Mouse (Mus musculus) ovary, postnatal 10 days (tissue): ENCODE measurements around the gene Pla2g15.
"Not testable (repeated sequence)": the region's sequence is repeated elsewhere in the genome, so short reads cannot be mapped to it uniquely, and the experiment has no call there.

Experiments used
- DNase-seq: peaks from one replicate; pipeline ENCODE4 v3.0.0; 2022; ENCODE audit warnings: low spot score

The Pla2g15 gene

DNA sequence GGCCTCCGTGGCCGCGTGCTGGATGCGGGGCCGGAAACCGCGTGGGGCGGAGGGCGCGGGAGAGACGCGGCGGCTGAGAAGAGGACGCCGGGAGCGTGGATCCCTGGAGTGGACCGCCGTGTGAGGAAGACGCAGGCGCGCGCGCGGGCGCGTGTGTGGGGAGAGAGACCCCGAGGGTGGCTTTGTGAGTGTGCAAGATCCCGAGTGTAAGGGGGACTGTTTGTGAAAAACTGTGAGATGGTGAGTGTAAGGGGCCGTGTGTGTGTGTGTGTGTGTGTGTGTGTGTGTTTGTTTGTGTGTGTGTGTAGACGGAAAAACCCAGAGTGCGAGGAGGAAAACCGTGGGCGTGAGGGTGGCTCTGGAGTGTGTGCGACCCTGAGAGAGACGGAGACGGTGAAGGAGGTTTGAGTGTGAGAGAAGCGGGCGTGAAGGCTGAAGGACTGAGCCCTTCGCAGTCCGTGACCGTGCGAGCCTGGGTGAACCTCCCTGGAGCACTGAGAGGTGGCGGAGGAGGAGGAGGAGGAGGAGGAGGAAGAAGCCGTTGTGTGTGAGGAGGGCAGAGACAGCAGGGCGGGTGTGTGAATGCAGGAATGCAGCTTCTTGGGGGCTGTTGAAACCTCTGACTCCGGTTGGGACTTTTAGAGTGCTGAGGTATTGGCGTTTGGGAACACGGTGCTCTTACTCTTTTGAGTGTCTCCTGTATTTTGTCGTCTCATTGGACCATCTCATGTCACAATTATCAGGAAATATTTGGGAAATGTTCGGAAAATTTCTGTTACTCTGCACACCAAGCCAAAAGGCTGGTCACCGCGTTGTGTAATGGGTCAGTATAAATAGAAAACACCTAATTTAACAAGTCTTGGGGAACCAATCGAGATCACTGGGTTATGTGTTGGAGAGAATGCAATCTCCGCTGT is 19.1 kb downstream of the Pla2g15 start:
- no peak for DNase-seq

DNA sequence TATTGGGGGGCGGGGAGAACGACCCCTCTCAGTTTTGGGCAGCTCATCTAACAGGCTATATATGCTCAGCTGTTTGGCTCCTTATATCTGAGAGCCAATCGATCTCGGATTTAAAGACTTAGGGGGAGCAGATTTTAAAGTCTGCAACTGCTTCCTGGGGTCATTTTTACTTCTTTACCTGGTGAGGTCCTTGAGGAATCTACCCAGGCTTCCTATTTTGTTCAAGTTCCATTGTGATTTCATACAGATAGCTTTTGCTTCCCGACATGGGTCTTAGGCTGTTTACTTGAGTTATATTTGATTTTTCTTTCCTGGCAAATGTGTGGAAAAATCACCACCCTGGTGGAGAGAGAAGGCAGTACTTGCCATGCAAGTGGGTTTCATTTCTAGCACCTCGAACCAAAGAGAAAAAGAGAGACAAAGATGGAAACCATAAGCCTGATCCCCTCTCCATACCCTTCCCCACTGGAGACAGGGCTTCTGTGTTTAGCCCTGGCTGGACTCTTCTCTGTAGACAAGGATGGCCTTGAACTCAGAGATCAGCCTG is 19.8 kb downstream of the Pla2g15 start:
- no peak for DNase-seq

DNA sequence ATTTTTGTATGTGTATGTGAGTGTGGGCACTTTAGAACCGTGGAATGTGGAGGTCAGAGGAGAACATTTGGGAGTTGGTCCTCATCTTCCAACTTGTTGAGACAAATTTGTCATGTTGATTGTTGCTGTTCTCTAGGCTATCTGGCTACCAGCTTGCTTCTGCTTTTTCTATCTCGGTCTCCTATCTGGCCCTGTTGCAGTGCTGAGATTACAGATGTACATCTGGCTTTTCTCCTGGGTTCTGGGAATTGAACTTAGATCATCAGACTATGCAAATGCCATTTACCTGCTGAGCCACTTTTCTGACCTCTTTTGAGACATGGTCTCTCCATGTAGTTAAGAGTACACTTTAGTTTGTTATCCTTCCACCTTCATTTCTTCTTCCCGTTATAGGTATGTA is 23.4 kb downstream of the Pla2g15 start:
- no peak for DNase-seq

DNA sequence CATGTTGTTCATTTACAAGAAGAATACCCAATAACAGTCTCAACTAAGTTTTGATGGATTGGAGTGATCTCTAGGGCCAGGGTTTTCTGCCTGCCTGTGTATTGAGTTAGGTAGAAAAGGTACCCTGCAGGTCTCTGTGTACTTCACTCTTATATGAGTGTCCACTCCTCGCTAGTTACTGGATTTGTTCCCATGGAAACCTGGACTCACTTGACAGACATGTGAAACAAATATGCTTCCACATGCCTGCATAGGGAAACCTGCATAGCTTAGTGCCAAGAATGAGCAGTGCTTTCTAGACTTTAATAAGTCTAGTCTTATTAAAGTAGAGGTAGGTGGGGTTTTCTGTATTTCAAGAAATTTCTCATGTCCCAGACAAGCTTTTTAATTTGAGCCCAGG is 26.7 kb downstream of the Pla2g15 start:
- DNase-seq = no peak

DNA sequence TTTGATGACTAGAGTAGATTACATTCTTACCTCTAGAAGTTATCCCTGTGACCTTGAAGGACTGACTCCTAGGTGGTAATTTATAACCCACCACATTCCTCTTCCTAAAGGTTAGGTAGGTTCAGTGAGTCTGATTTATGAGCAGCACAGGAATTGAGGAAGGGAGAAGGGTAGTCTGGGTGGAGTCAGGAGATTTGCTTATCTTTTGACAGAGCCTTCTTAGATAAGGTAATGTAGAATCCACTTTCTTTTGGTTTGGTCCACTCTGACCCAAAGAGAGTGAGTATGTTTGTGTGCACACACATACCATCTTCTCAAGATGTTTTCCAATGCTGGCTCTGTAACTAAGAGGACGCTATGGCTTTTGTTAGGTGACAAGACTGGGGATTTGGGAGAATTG is 27.4 kb downstream of the Pla2g15 start:
- no peak for DNase-seq

DNA sequence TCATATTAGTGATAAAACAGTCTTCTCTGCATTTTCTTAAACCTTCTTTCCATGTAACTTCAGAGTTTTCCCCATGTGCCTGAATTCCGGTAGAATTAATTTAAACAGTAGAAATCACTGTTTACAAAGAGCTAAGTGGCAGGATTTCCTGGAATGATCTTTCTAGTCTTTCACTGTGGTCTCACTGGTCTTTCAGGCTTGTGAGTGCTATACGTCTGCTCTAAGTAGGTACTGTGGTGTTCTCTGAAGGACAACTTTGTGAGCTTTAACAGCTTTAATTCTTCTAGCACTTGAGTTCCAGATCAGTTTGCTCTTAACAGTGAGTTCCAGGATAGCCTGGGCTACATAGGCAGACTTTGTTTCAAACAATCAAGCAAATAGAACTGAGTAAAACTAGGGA is 28.2 kb downstream of the Pla2g15 start:
- no peak for DNase-seq

DNA sequence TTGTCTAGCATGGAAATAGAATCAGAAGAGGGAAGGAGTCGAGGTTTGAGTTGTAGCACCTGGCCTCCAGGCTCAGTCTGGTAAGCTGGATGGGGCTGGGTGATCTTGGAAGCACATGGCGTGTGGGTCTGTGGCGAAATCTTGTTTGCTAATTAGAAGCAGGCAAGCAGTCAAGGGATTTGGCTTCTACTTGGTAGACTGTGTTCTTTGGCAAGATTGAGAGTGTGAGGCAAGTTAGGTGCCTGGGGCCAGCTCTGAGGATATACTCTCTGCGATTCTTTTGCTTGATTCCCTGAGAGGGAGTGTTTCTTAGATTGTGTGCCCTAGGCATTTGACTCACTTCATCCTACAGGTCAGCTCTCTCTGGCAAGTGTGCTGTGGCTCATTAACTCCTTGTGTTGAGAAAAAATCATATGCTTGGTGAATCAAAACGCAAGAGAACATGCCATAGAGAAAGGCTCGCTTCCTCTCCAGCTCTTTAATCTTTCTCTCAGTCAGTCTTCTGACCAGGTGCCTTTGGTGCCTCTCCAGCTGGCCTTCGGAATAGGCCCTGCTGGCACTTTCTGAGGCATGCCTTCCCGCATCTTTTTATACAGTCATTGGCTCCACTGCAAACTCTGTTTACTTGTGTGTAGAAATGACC is 35.5 kb downstream of the Pla2g15 start:
- DNase-seq = no peak

DNA sequence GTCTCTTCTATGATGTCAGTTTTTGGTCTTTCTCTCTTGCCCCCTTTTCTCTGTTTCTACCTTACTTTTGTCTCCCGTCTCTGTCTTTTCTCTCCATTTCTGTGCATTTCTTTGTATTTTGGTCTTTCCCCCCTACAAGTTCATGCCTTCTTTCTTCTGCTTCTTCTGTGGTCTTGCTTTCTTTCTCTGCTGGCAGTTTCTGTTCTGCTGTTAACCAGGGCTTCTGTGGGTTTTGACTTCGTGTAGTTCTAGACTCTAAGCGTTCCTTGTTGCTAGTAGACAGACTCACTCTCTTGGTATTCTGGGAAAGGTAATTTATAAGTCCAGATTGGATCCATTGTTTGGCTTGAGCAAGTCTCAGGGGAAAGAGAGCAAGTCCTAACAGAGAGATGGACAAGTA is 36.2 kb downstream of the Pla2g15 start:
- no peak for DNase-seq

DNA sequence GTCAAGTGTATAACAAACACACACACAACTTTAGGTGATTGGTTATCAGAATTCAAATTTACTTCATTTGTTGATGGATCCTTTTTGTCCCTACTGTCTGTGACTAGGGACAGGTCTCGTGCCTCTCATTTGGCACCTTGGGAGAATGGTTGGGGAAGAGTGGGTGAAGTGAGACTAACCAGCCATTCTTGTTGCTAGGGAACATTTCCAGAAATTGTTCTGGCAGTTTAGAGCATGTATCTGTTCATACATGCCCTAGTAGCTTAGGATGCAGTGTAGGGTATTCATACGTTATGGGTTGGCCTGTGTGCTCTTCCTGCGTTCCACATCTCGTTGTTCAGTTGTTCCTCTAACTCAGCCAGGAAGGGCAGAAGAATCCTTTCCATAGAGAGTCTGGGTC is 39.0 kb downstream of the Pla2g15 start:
- DNase-seq = no peak

DNA sequence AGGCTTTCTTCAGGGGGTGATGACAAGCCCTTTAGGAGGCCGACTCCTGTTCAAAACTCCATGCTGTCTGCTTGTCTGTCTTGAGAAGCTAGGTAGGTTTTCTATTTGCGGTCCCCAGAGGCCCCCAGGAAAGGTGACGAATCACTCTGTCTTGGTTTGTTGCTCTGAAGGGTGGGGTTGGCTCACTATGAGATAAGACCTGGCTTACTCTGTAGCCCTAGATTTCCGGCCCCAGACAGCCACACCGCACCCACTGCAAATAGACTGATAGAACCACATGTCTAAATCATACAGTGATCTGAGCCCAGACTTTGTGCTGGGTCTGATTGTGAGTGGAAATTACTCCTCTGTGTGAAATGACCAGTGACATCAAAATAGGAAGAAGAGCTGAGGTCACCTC is 41.4 kb downstream of the Pla2g15 start:
- DNase-seq = no peak

DNA sequence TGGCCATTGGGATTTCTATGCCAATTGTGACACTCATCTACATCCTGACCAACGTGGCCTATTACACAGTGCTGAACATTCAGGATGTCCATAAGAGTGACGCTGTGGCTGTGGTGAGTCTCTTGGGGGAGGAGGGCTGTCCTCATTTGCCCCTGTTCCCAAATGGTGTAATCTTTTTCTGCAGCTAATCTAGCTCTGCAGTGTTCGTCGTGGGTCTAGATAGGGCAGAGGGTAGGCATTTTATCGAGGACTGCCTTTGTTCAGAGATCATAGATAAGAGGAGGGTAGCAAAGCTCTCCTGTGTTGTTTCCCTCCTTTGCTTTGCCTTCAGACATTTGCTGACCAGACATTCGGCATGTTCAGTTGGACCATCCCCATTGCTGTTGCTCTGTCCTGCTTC is 43.0 kb downstream of the Pla2g15 start:
- DNase-seq = no peak

DNA sequence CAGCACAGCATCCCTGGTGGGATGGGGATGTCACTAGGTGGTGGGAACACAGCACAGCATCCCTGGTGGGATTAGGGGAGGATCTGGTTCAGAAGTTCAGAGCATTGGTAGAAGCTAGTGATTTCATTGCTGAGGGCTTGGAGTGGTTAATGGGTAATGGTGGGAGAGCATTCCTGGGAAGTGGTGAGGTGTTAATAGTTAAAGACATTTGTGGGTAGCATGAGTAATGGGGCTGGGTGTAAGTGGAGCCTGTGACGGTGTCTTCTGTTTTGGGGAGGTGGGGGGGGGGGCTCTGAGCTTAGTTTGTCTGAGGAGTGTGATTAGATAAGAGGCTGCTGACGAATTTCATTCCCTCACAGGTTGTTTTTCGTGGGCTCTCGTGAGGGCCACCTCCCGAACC is 43.9 kb downstream of the Pla2g15 start:
- DNase-seq = no peak

DNA sequence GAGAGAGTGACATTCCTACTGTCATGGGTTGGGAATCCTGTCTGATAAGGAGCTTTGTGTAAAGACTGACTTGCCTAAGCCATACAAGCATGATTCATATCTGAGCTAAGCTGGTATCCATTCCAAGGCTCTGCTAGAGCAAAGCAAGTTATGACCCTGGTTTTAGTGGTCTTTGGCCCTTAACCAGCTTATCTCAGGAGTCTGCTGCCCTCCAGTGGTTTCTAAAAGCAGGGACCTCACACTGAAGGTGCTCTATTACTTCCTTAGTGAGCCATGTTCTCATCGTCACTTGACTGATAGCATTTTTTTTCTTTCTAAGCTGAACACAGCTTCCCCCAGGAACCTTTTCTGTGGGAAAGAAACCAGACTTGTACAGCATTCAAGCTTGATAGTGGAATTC is 48.5 kb downstream of the Pla2g15 start:
- no peak for DNase-seq

DNA sequence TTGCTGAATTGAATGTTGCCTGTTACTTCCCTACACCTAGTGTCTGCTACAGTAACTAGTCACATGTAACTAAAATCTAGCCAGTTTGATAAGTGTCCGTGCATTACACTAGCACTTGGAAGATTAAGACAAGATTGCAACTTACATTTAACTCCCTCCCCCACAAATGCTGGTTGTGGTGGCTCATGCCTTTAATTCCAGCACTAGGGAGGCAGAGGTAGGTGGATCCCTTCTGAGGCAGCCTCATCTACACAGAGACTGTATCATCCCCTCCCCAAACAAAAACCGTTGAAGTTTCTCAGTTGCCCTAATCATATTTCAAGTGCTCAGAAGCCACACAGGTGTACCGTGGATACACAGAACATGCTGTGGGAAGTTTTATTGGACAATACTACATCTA is 49.4 kb downstream of the Pla2g15 start:
- not testable (repeated sequence) for DNase-seq

DNA sequence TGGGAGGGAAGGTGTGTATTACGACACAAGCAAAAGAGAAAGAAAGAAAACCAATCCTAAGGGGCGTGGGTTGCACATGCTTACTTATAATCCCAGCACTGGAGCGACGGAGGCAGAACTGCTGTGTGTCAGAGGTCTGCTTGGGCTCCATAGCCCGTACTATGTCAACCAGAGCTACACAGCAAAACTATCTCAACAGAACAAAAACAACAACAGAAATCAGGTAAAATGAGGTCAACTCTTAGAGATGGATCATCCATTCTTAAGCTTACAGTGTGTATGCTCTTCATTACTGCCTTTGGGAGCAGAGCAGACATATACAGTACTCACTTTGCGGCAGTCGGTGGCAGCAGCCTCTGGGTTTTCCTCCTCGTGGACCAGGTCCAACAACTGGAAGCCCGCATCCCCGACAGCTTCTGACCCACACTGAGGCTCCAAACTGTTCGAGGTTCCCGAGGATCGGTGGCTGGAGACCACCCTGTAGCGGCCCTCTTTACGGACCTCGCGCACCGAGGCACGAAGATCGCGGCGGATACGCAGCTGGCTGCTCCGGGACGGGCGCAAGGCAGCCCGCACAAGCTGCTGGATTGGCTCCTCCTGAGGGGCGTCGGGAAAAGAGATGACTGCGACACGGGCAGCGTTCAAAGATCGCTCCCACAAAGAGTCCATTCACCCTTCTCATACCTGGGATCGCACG is 60.0 kb downstream of the Pla2g15 start:
- DNase-seq = no peak

DNA sequence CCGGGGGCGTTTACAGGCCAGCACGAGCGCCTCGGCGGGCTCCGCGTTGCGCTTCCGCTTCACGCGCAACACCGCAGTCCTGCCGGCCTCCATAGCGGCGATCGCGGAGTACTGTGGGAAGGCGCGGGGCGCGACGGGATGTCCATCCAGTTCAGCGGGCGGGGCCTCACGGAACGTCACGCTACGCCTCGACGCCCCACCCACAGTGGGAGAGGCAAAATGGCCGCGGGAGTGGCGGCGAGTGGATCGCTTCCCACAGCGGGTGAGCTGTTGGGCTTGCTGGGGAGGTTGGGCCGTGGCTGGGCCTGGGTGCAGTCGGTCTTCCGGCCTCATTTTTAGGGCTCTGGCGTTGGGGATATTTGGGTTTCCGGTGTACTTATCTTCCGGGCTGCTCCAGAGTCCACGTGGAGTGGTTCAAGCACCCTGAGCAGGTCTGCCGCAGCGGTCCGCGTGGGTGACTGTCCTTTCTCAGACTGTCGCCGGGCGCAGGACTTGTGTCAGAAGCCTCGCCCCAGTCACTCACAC is 60.7 kb downstream of the Pla2g15 start, which contains the start of the genes Slc7a6os and Prmt7:
Slc7a6os (minus strand) TSS at position 115 of the 525 bp plus-strand sequence.
Prmt7 (plus strand) TSS at position 116 of the 525 bp plus-strand sequence.
- DNase-seq = peak; percentile 91

DNA sequence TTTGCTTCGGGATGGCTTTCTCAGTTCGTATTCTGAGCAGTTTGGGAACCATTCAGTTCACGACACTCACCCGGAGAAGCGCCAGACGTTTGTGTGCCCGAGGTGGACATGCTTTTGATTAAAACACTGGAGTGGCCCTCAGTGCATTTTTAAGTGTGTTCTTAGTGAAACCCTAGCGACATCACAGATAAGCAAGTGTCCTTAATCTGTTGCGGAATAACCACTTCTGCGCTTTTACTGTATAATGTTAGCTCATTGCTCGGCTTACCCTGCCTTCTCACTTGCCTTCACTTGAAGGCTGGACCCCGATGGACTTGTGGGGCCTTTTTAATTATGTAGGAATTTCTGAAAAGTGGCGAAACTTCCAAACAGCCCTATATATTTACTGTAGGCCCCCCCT is 61.2 kb downstream of the Pla2g15 start:
- DNase-seq = no peak

DNA sequence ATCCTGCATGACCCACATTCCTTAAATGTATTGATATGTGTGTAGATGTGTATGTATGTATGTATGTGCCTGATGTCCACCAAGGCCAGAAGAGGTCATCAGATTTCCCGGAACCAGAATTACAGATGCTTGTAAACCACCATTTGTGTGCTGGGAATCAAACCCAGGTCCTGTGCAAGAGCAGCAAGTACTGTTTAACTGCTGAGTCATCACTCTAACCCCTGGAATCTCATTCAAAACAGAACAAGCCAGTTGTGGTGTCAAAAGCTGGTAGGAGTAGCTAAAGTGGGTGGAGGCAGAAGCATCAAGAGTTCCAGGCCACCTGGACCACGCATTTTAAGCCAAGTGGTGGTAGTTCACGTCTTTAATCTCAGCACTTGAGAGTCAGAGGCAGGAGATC is 63.8 kb downstream of the Pla2g15 start:
- DNase-seq = no peak
